Mouse (Mus musculus): ENCODE results near the gene Nfib. TPM values are rescaled to one million over a fixed set of nuclear protein-coding genes. Genes with fewer than 3 reads are reported as not detected.

Gene Nfib
- 56.1 and 58.4 TPM in 2 replicates for polyA plus RNA-seq (2015; fragmentation: Nextera tagmentation; extraction: Ambion mirVana)

DNA sequence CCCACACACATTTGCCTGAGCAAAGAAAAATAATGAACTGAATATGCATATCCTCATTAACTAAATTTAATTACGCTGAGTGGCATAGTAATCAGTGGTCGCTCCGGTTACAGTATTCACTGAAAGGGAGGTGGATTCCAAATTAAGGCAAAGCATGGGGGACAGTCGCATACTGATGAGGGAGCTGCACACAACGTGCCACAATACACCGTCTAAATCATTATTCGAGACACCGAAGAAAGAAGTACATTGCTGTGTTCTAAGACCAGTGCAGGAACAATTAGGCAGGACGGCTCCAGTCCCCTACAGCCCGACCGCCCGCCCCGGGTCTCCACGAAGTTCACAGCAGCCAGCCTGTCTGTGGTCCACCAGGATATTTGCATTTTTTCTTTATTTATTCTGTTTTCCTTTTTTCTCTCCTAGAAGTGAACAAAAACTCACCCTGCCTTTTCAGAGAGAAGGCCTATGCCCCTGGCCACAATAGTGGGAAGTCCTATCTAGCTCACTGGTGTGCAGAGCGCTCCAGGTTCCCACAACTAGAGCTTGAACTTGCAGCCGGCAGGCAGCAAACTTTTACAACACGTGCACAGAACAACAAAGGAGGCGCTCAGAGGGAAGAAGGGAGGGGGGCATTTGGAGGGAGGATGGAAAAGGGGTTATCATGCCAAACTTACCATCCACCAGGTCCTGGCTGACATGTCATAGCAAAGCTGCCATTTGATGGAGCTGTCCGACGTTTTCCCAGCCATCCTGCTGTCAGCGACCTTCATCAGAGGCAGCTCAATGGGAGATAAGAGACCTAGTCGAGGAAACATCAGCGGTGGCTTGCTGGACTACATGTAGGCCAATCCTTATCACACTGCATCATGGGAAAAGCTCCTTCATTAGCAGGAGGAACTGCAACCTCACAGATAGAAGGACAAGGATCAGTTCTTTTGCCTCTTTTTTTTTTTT is at the start of gene Nfib:
Gene Nfib (minus strand): TSS at position 910 of the 954 bp plus-strand sequence.
- 0 out of 2 replicates have a peak within 1 kb of the TSS, but pooled peaks have one; percentile 3 for H3K9ac ChIP-seq (replicated peaks)
- peak; percentile 89 for ATAC-seq

DNA sequence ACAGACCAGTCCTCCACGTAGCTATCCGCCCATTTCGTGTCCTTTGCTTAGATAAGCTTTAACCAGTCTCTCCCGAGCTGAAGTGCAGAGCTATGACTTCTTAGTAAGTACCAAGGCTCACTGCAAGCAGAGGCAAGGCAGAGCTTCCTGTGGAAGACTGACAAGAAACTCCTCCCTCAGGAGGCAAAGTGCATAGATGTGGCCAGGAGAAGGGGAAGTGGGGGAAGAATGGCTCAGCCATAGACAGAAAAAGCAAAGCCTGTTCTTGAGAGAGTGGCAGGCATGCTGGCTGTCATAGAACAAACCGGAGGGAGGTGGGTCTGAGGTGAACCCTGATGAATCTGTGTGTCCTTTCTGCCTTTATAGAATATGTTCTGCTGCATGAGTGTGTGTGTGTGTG is 30.2 kb upstream of the Nfib start:
- no peak overlapping the region for H3K4me2 ChIP-seq (replicated peaks)
- H3K36me3 ChIP-seq = no peaks in the 10 kb centered on the region
- WGBS = 82% methylated on average over 5 of the region's 5 CpGs

More for the DNA sequence above, at the start of gene Nfib:
- Histone ChIP-seq H3K27ac (peak within 1 kb of the TSS; percentile 72), H3K4me1 (replicated peaks) (peaks cover 36% of the 10 kb centered on the region), H3K4me3 (replicated peaks) (peak within 1 kb of the TSS; percentile 20), H3K36me3 (no peaks in the 10 kb centered on the region), H3K27me3 (no peaks in the 10 kb centered on the region), H3K4me2 (replicated peaks) (peak within 1 kb of the TSS; percentile 40), H3K9me3 (no peaks in the 10 kb centered on the region)
- 30% methylated on average over 23 of the region's 23 CpGs for WGBS

DNA sequence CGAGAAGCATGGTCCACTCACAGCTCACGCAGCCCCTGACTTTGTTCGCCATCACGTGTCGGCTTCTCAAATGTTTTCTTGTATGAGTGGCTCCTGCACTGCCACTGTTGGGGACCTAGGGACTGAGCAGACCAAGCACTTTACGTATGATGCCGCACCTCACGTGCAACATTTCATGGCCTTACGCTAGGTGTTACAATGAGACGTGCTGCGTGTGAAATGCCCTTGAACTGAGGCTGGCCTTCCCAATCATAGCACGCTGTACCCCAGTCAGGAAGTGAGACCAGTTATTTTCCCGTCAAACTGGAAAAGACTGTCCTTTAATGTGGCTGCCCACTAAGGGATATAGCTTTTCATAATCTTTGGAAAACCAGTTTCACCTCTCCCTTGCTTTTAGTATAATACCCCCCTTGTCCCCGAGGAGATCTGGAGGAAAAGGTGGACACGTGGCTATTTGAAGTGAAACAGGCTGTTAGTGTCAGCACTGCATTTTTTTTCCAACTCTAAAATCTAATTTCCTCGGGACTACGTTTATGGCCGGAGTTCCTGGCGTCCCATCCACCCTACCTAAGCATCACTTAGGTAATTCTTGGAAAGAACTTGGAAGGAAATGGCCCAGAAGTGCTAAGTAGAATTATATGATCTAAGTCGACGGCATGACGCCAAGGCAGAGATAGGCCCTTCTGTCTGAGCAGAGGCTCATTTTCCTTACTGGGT is 29.4 kb upstream of the Nfib start:
- Histone ChIP-seq H3K9me3 (no peaks in the 10 kb centered on the region), H3K4me3 (replicated peaks) (no peak overlapping the region), H3K4me1 (replicated peaks) (0 out of 2 replicates have a peak, but pooled peaks cover 6% of the 10 kb centered on the region), H3K9ac (replicated peaks) (no peak overlapping the region), H3K27me3 (no peaks in the 10 kb centered on the region), H3K4me2 (replicated peaks) (no peak overlapping the region), H3K36me3 (no peaks in the 10 kb centered on the region), H3K27ac (no peak overlapping the region)
- no peak for ATAC-seq
- WGBS = 91% methylated on average over 22 of the region's 22 CpGs

More for the DNA sequence above, 30.2 kb upstream of the Nfib start:
- ATAC-seq = no peak
- Histone ChIP-seq H3K9ac (replicated peaks) (no peak overlapping the region), H3K4me1 (replicated peaks) (no peaks in the 10 kb centered on the region), H3K27me3 (no peaks in the 10 kb centered on the region), H3K27ac (no peak overlapping the region), H3K9me3 (no peaks in the 10 kb centered on the region), H3K4me3 (replicated peaks) (no peak overlapping the region)

DNA sequence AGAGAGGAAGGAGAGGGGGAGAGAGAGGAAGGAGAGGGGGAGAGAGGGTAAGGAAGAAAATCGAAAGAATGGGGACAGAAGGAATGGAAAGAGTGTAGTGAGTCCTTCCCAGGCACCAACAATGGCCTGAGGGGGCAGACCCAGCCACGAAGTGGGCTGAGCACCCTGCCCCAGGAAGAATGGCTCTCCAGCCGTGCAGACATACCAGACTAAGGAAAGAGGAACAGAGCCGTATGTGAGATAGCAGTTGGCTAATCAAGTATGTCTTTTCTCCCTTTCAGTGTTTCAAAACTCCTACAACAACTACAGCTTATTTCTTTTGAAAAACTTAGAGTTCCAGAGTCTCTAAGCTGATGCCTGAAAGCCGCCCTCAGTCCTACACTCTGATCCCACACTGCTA is 28.8 kb upstream of the Nfib start:
- Histone ChIP-seq H3K27me3 (no peaks in the 10 kb centered on the region), H3K9me3 (no peaks in the 10 kb centered on the region), H3K27ac (no peak overlapping the region), H3K36me3 (no peaks in the 10 kb centered on the region), H3K4me3 (replicated peaks) (no peak overlapping the region), H3K4me1 (replicated peaks) (0 out of 2 replicates have a peak, but pooled peaks cover 6% of the 10 kb centered on the region), H3K4me2 (replicated peaks) (no peak overlapping the region), H3K9ac (replicated peaks) (no peak overlapping the region)
- WGBS = 50% methylated on average over 5 of the region's 5 CpGs
- ATAC-seq = no peak

DNA sequence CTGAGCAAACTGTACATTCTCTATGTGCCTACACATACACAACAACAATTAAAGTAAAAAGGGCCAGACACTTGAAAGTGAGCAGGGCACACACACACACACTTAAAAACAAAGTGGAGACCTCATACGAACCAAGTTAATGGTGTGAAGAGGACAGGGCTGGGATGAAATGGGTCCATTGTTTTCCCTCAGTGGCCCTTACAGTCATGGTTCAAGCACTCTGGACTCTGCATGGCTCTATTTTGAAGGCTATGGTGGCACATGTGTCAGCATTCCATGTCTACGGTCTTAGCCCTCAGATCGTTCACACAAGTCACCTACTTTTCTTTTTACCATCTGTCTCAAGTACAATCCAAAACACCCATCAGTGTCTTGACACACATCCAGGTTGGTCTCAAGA is 28.1 kb upstream of the Nfib start:
- no peak overlapping the region for H3K4me3 ChIP-seq (replicated peaks)
- no peaks in the 10 kb centered on the region for H3K9me3 ChIP-seq
- WGBS = 83% methylated on average over 3 of the region's 3 CpGs
- no peak for ATAC-seq
- H3K27me3 ChIP-seq = no peaks in the 10 kb centered on the region
- H3K4me2 ChIP-seq (replicated peaks) = no peak overlapping the region
- no peak overlapping the region for H3K27ac ChIP-seq
- H3K4me1 ChIP-seq (replicated peaks) = 0 out of 2 replicates have a peak, but pooled peaks cover 6% of the 10 kb centered on the region
- no peaks in the 10 kb centered on the region for H3K36me3 ChIP-seq
- H3K9ac ChIP-seq (replicated peaks) = no peak overlapping the region

DNA sequence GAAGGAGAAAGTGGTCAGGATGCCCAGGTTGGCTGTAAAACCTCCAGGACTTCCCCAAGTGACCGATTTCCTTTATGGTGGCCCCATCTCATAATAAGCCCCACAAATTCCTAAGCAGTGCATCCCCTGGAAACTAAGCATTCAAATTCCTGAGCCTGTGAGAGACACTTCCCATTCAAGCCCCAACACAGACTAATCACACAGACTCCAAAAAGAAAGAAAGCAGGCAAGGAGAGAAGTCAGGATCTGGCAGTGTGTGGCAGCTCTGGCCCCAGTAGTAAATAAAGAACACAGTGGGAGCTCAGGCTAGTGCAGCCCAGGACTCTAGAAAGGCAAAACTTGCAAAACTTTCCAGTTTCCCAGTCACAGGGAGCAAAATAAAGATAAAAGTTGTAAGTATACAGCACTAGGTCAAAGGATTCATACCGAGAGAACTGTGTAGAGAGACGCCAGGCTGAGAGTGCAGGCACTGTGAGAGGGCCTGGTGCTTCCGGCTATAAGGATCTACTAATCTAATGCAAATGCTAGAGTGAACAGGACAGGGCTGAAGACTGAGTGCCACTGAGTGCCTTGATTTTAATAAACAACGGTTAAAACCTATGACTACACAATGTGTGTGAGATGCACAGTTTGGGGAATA is 24.8 kb upstream of the Nfib start:
- ATAC-seq = peak; percentile 45; the same call in 1 of the 2 replicates
- no peaks in the 10 kb centered on the region for H3K27me3 ChIP-seq

DNA sequence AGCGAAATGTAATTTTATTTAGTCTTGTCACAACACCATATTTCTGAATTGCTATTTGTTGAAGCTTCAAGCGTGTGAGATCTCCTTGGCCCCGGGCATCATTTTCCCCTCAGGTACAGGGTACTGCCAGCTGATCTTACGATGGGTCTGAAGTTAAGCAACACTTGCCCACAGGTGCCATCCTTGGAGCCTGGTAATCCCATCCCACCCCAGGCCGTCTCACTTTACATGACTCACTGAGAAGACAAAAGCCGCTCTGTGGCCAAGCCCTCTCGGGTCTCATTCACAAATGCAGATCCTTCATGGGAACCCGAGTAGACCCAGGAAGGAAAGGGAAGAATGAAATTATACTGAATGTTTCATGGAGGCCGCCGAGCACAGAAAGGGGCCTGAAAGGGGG is 18.5 kb upstream of the Nfib start:
- Histone ChIP-seq H3K9ac (replicated peaks) (no peak overlapping the region), H3K36me3 (no peaks in the 10 kb centered on the region), H3K27ac (no peak overlapping the region), H3K4me1 (replicated peaks) (0 out of 2 replicates have a peak, but pooled peaks cover 5% of the 10 kb centered on the region), H3K9me3 (peaks cover 9% of the 10 kb centered on the region; the same call in 1 of the 2 replicates), H3K27me3 (no peaks in the 10 kb centered on the region), H3K4me2 (replicated peaks) (no peak overlapping the region), H3K4me3 (replicated peaks) (no peak overlapping the region)
- WGBS = 59% methylated on average over 10 of the region's 10 CpGs
- no peak for ATAC-seq

More for the DNA sequence above, 24.8 kb upstream of the Nfib start:
- H3K4me1 ChIP-seq (replicated peaks) = 0 out of 2 replicates have a peak, but pooled peaks cover 6% of the 10 kb centered on the region
- no peak overlapping the region for H3K9ac ChIP-seq (replicated peaks)
- WGBS = 15% methylated on average over 5 of the region's 5 CpGs
- no peak overlapping the region for H3K4me3 ChIP-seq (replicated peaks)
- no peak overlapping the region for H3K27ac ChIP-seq
- H3K4me2 ChIP-seq (replicated peaks) = no peak overlapping the region
- no peaks in the 10 kb centered on the region for H3K9me3 ChIP-seq
- no peaks in the 10 kb centered on the region for H3K36me3 ChIP-seq

DNA sequence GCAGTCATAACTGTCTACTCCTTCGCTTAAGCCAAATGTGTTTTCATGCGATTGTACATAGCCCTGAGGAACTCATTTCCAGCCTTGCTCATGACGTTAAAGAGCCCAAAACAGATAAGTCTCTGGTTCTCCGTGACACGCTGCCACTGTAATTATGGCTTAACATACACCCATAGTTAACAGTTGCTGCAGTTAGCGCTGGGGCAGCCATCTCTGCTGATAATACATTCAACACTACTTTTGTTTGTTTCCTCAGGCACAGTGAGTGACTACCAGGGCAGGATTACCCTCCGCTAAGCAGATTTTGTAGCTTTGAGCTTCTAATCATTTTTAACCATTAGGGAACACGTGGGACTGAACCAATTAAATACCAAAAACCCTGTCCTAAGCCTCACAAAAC is 17.5 kb upstream of the Nfib start:
- ATAC-seq = peak; percentile 62
- Histone ChIP-seq H3K9ac (replicated peaks) (no peak overlapping the region), H3K36me3 (no peaks in the 10 kb centered on the region), H3K27ac (no peak overlapping the region), H3K27me3 (no peaks in the 10 kb centered on the region), H3K9me3 (peaks cover 12% of the 10 kb centered on the region; the same call in 1 of the 2 replicates), H3K4me3 (replicated peaks) (no peak overlapping the region), H3K4me1 (replicated peaks) (0 out of 2 replicates have a peak, but pooled peaks cover 5% of the 10 kb centered on the region), H3K4me2 (replicated peaks) (no peak overlapping the region)
- whole genome bisulfite sequencing = 70% methylated on average over 8 of the region's 8 CpGs

DNA sequence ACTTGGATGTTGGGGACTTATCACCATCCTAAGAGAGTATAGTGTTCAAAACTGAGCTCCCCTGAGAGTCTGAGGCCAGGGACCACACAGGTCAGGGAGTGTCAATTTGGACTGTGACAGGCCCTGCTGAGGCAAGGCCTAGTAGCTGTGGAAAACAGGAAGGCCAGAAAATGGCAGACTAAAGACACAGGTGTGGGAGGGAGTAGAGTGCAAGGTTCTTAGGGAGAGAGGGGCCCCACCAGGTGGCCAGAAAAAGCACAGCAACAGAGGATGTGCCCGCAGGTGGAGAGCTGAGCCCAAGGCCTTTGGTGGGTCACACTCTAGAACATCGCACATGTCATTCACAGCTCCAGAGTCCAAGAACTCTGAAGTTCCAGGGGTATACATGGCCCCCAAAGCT is 10.3 kb upstream of the Nfib start:
- H3K4me1 ChIP-seq (replicated peaks) = no peaks in the 10 kb centered on the region
- 79% methylated on average over 2 of the region's 2 CpGs for WGBS

DNA sequence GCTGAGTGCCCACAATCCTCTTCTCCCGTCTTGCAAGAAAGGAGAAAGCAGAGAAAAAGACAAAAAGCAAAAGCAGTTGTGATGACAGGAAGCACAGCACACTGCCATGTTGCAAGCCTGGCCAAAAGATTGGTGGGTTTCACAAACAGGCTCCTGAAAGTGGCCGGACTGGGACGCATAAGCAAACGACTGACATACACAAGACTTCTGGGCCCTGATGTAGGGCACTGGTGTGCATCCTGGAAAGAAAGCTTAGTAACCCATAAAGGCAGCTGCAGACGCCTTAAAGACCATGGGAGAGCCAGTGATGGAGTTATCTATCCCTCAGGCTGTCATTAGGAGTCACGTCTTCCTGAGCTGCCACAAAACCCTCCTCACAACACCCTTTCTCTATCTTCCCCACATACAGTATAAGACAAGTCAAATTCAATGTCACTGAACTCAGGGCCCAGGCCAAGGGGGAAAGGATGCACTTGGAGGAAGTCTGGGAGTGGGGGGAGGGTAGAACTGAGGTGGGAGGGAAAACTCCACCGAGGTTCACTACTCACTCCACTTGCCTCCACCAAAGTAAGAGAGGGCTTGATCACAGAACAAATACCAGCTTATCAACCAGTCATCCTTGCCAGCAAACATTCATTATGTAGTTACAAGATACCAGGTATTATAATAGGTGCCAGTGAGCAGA is 6.2 kb upstream of the Nfib start:
- WGBS = 87% methylated on average over 7 of the region's 7 CpGs
- H3K9ac ChIP-seq (replicated peaks) = no peak overlapping the region
- no peak for ATAC-seq
- no peak overlapping the region for H3K4me3 ChIP-seq (replicated peaks)
- no peaks in the 10 kb centered on the region for H3K36me3 ChIP-seq
- no peak overlapping the region for H3K4me2 ChIP-seq (replicated peaks)
- 0 out of 2 replicates have a peak, but pooled peaks cover 7% of the 10 kb centered on the region for H3K4me1 ChIP-seq (replicated peaks)
- H3K27me3 ChIP-seq = no peaks in the 10 kb centered on the region
- H3K27ac ChIP-seq = no peak overlapping the region
- no peaks in the 10 kb centered on the region for H3K9me3 ChIP-seq

More for the DNA sequence above, 10.3 kb upstream of the Nfib start:
- no peak overlapping the region for H3K9ac ChIP-seq (replicated peaks)
- H3K9me3 ChIP-seq = peaks cover 10% of the 10 kb centered on the region; the same call in 1 of the 2 replicates
- no peak overlapping the region for H3K4me2 ChIP-seq (replicated peaks)
- no peaks in the 10 kb centered on the region for H3K36me3 ChIP-seq
- ATAC-seq = no peak
- no peak overlapping the region for H3K4me3 ChIP-seq (replicated peaks)
- no peak overlapping the region for H3K27ac ChIP-seq
- no peaks in the 10 kb centered on the region for H3K27me3 ChIP-seq

DNA sequence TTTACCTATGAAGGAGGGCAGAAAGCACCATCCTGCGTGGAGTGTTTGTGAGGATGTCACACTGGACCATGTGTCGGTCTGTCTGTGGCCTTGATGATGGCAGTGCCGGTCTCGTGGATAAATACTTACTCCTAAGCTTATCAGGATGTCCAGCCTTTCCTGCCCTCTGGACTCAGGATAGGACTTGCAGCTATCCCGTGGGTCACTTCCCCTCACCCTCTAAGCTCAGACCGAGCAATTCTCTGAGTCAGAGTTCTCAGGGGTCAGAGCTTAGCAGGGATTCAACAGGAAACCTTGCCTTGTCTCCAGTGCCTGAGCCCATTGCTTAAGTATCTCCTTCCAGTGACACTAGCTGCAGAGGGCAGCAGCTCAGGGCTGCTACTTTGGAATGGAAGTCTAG is 4.1 kb upstream of the Nfib start:
- ATAC-seq = no peak
- H3K27ac ChIP-seq = no peak overlapping the region
- no peak overlapping the region for H3K4me3 ChIP-seq (replicated peaks)
- WGBS = 83% methylated on average over 6 of the region's 6 CpGs
- no peak overlapping the region for H3K4me2 ChIP-seq (replicated peaks)
- no peaks in the 10 kb centered on the region for H3K36me3 ChIP-seq
- H3K9me3 ChIP-seq = no peaks in the 10 kb centered on the region
- H3K27me3 ChIP-seq = no peaks in the 10 kb centered on the region
- peaks cover 24% of the 10 kb centered on the region for H3K4me1 ChIP-seq (replicated peaks)
- H3K9ac ChIP-seq (replicated peaks) = no peak overlapping the region
